Mouse (Mus musculus): ENCODE data around the gene Erc2. TPM values are rescaled to one million over a fixed set of nuclear protein-coding genes. Genes with fewer than 3 reads are reported as not detected.

The Erc2 gene
- total RNA-seq, 2 experiments from 2014 or later: 211 to 222 TPM

DNA sequence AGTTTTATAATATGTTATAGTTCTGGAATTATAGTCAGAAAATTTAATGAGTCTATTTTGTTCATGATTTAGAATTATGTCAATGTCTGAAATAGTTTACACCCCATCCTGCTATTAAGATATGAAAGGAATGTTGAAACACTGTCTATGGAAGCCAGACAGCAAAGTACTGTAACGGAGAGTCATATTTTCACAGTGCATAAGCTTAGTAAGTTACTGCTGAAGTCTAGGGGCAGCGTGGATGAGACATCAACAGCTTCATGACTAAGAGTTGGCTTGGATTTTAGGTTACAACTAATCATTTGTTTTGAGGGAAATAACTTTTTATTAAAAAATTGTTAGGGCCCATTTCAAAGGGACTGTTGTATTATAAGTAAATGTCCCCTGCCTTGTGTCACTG is 412.8 kb downstream of the Erc2 start:
- intact Hi-C loops (cut with DNase I): no loop called here
- no peak for DNase-seq

DNA sequence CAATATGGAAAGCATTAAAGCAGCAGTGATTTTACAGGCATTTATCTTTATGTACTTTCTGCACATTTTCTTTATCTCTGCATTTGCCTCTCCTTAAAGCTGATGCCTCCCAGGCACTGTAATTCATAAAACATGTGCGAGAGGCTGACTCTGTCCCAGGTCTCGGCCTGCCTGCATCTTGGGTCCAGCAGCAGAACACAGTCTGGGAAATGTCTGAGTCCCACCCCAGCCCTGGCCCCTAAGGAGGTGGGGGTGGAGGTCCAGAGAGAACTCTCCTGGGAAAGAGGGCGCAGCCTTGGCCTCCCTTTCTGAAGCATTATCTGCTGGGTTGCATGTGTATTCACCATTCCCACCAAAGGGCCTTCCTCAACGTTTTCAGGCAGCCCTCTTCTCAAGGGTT is 420.9 kb downstream of the Erc2 start:
- DNase-seq: no peak
- intact Hi-C loops (cut with DNase I): no loop called here

GRCm38 (mm10) chr14:28051646-28052045 is 429.4 kb downstream of the Erc2 start:
- no peak for DNase-seq
- intact Hi-C loops (cut with DNase I): no loop called here

GRCm38 (mm10) chr14:28057159-28057884 is 435.1 kb downstream of the Erc2 start:
- DNase-seq: no peak
- intact Hi-C loops (cut with DNase I): no loop called here

- intact Hi-C loops (cut with DNase I): no loop called here
- DNase-seq: peak; percentile 81
Observed at GRCm38 (mm10) chr14:28057885-28058860, 435.9 kb downstream of the Erc2 start.

- intact Hi-C loops (cut with DNase I): no loop called here
- DNase-seq: no peak
Observed at GRCm38 (mm10) chr14:28060891-28061290, 438.7 kb downstream of the Erc2 start.

DNA sequence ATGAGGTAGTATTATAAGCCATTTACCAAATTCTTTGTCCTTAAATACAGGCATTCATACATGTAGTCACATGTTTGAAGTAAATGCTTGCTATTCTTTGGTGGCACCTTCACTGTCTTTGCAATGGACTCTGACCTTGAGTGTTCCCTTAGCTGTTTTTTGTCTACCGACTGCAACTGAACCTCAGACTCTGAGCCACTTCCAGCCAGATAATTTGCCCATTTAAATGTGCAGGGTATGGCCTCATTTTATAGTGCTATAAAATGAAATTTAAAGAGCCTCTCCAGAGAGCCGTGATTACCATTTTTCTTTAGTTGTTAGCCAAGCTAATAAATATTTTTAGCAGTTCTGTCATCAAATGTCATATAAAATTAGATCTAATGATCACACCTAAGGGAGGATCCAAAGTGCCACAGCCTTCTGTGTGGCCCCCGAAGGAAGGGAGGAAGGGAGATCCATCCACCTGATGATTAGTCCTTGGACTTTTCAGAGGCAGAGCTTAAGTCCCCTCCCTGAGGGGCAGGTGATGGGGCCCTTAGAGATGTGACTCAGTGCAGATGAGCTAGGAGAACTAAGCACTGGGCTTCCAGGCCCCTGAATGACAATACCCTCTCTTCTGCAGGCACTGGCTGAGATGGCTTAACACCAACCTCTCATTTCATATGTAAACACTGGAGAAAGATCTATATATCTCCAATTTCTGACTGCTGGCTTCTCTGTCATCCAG is 439.6 kb downstream of the Erc2 start:
- intact Hi-C loops (cut with DNase I): no loop called here
- DNase-seq: no peak

- intact Hi-C loops (cut with DNase I): no loop called here
Observed at GRCm38 (mm10) chr14:28068021-28068420, 445.8 kb downstream of the Erc2 start.

DNA sequence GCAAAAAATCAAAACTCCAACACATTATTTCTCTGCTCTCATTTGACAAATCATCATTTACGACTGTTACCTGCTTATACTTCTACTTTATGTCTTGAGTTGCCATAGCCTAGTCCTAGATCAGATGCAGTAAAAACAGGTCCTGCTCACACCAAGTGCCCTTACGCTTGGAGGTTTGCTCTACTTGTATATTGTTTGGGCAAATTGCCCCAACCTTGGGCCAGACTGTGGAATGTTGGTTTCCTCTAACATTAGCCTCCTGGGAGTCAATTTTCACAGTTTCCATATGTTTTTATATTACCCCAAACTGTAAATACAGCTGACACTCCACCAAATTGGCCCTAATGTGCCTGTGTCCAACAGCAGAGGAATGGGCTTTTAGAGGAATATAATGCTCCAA is 447.6 kb downstream of the Erc2 start:
- intact Hi-C loops (cut with DNase I): no loop called here
- no peak for DNase-seq

More at GRCm38 (mm10) chr14:28068021-28068420, 445.8 kb downstream of the Erc2 start:
- DNase-seq: no peak

- intact Hi-C loops (cut with DNase I): no loop called here
- no peak for DNase-seq
Observed at GRCm38 (mm10) chr14:28072561-28072960, 450.3 kb downstream of the Erc2 start.

- intact Hi-C loops (cut with DNase I): loop anchor here (10.0 kb wide), 1 partner anchor 415 kb away; the partner anchor contains the start of gene Wnt5a
- DNase-seq: peak; percentile 31
Observed at GRCm38 (mm10) chr14:28089636-28090443, 467.6 kb downstream of the Erc2 start.

GRCm38 (mm10) chr14:28091367-28091766 is 469.1 kb downstream of the Erc2 start:
- no peak for DNase-seq
- intact Hi-C loops (cut with DNase I): loop anchor here (10.0 kb wide), 1 partner anchor 413 kb away; the partner anchor contains the start of gene Wnt5a

GRCm38 (mm10) chr14:28093214-28093613 is 471.0 kb downstream of the Erc2 start:
- intact Hi-C loops (cut with DNase I): loop anchor here (10.0 kb wide), 1 partner anchor 412 kb away; the partner anchor contains the start of gene Wnt5a

DNA sequence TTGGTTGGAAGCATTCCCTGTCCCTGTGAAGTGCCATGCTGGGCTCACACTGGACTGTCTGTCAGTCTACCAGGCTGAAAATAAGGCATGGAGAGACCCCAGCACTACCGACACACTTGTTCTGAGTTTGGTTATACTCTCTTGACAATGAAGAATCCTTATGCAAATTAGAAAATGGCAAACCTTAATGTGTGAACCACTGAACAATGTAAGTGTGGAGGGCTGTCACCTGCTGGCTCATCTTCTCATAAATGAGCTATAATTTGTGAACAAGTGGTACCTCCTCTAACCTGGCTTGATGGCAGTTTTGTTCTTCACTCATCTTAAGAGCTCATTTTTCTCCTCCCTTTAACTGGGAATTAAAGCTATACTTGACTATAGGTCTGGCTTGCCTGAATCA is 471.7 kb downstream of the Erc2 start:
- DNase-seq: no peak
- intact Hi-C loops (cut with DNase I): loop anchor here (10.0 kb wide), 1 partner anchor 411 kb away; the partner anchor contains the start of gene Wnt5a

More at GRCm38 (mm10) chr14:28093214-28093613, 471.0 kb downstream of the Erc2 start:
- DNase-seq: no peak

DNA sequence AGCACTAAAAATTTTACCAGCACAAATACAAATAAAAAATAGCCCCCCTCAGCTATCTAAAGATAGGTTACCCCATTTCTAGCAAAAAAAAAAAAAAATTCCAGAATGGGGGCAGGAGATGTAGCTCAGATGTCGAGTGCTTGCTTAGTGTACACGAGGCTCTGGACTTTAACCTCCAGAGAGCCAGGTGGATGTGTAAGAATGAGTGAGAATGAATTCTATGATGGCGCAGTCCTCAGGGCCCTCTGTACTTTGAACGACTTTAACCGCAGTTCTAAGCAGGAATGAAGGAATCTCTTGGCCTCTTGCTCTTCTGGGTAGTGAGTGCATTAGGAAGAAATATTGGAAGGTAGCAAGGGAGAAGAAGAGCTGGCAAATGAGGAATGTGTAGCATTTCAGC is 476.9 kb downstream of the Erc2 start:
- no peak for DNase-seq
- intact Hi-C loops (cut with DNase I): loop anchor here (10.0 kb wide), 1 partner anchor 406 kb away; the partner anchor contains the start of gene Wnt5a

- no peak for DNase-seq
- intact Hi-C loops (cut with DNase I): no loop called here
Observed at GRCm38 (mm10) chr14:28113121-28113520, 490.9 kb downstream of the Erc2 start.

DNA sequence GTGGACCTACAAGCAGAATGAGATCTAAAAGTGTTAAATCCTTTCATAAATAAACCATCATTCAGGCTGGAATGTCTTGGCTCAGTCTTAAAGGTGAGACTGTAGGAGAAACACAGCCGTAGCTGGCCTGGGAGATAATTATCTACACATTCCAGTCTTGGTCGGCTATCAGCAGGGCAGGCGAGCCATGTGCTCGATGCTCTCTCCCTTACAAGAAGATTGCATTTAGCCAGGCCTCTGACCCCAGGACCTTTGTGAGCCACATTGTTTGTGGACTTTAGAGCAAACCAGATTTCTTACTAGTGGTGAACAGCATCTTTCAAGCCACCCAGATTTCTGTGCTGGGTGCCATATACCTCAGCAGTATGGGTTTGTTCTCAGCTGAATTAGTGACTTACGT is 498.6 kb downstream of the Erc2 start:
- intact Hi-C loops (cut with DNase I): no loop called here
- no peak for DNase-seq

DNA sequence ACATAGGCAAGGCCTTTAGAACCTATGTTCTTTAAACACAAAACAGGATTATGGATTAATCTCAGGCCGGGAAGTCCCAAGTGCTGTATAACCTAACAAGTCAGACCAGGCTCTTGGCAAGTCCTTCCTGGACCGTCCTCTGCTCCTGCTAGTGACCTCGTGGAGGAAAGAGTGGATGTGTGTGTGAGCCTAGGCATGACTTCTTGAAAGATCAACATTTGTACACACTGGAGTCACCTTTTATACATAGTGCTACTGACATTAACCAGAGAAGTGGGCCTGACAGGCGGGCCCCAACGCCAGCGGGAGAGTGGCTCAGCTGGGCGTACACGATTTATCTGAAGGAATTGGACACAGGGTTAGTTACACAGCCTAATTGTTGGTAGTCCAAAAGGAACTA is 504.6 kb downstream of the Erc2 start:
- intact Hi-C loops (cut with DNase I): no loop called here
- no peak for DNase-seq

- intact Hi-C loops (cut with DNase I): no loop called here
- DNase-seq: no peak
Observed at GRCm38 (mm10) chr14:28128999-28129398, 506.8 kb downstream of the Erc2 start.

- intact Hi-C loops (cut with DNase I): no loop called here
- no peak for DNase-seq
Observed at GRCm38 (mm10) chr14:28143998-28144397, 521.8 kb downstream of the Erc2 start.

All from left cerebral cortex, postnatal 4 days (tissue).